Comparison of ENCODE assay signal across 15 mouse cellular contexts in genomic region chr1:44863818-44864217, GRCm38 (mm10).
"Had no signal": no experiment of that assay in that cellular context is flagged by ENCODE, and none has a peak within 500 bp of the region (broad histone marks: within the 10 kb centered on the region; RNA-seq: fewer than 3 reads in every experiment).

No protein-coding gene starts in this region.

- H3K27me3 ChIP-seq: neural tube, embryonic 13.5 days; neural tube, embryonic 15.5 days; stomach, embryonic 15.5 days had no signal

- H3K4me2 ChIP-seq: neural tube, embryonic 13.5 days; neural tube, embryonic 15.5 days; stomach, embryonic 15.5 days had no signal

- H3K4me3 ChIP-seq: neural tube, embryonic 13.5 days; neural tube, embryonic 15.5 days; stomach, embryonic 15.5 days had no signal

- H3K36me3 ChIP-seq: neural tube, embryonic 13.5 days; neural tube, embryonic 15.5 days; stomach, embryonic 15.5 days had no signal

- DNase-seq: retina, postnatal 1 day; right cerebral cortex, adult 18-20 months; right cerebral cortex, postnatal 14 days; right cerebral cortex, postnatal 25 days; right cerebral cortex, postnatal 4 days; spleen, adult 18-20 months; thymus, adult 18-20 months; thymus, adult 2 months; thymus, postnatal 14 days; thymus, postnatal 25 days; thymus, postnatal 36 days; thymus, postnatal 4 days had no signal
